Mouse (Mus musculus) cortical plate, adult 2 months (tissue): ENCODE results near the gene Usp25. TPM values are rescaled to one million over a fixed set of nuclear protein-coding genes. Genes with fewer than 3 reads are reported as not detected.

Experiments
- H3K27ac ChIP-seq: fragments of 200-500 bp; 2 replicates; pipeline ENCODE4 v1.5.1; 2012; ENCODE audit warnings: low read length, control low read depth, inconsistent platforms; ENCODE audit not compliant: insufficient read depth
- H3K4me1 ChIP-seq: fragments of 200-500 bp; 2 replicates; pipeline ENCODE4 v1.6.1; 2011; ENCODE audit warnings: low read length; ENCODE audit not compliant: control insufficient read depth, insufficient read depth
- H3K4me3 ChIP-seq: fragments of 200-500 bp; 2 replicates; pipeline ENCODE4 v1.5.1; 2011; ENCODE audit warnings: mild to moderate bottlenecking, low read length, control low read depth; ENCODE audit not compliant: insufficient read depth
- CTCF ChIP-seq: fragments of 200-500 bp; IDR thresholded peaks from 2 replicates; pipeline ENCODE4 v1.5.1; 2011; ENCODE audit warnings: mild to moderate bottlenecking, control low read depth, low read length; ENCODE audit not compliant: insufficient read depth; ENCODE audit errors: extremely low read depth
- POLR2A ChIP-seq: fragments of 200-500 bp; IDR thresholded peaks from 2 replicates; pipeline ENCODE4 v1.6.1; 2011; ENCODE audit warnings: mild to moderate bottlenecking, low read length, control low read depth; ENCODE audit not compliant: insufficient read depth; ENCODE audit errors: extremely low read depth
- polyA plus RNA-seq: library from polyadenylated mRNA; depleted of rRNA; stranded (reverse); fragments of >200 nt; gene quantifications from 2 replicates; pipeline ENCODE4 v1.2.3, GENCODE M21; 2012

Gene Usp25
- polyA plus RNA-seq, 1 experiment = 19.1 TPM

GRCm38 (mm10) chr16:77034329-77034728 is 20.8 kb downstream of the Usp25 start:
- H3K4me3 ChIP-seq = no peak overlapping the region
- H3K27ac ChIP-seq = no peak overlapping the region
- peaks cover 8% of the 10 kb centered on the region for H3K4me1 ChIP-seq
- TF ChIP-seq CTCF (no peak), POLR2A (no peak)

DNA sequence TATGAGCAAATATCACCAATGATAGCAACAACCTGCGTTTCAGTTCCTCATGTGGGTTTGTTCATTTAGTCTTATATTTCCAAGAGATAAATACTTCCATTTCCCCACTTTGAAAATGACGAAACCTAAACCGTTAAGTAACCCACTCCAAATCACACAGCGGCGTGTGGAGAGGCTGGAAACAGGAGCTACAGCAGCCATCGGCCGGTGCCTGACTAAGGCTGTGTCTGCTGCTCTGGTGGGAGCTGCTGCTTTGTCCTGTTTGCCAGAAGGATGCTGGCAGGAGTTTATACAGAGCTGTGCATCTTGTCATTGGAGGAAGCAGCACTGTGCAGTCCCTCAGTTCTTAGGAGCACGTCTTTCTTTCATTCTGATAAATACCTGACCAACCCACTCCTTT is 21.2 kb downstream of the Usp25 start:
- H3K27ac ChIP-seq = no peak overlapping the region
- H3K4me3 ChIP-seq = no peak overlapping the region
- TF ChIP-seq CTCF (no peak), POLR2A (no peak)
- peaks cover 6% of the 10 kb centered on the region for H3K4me1 ChIP-seq

DNA sequence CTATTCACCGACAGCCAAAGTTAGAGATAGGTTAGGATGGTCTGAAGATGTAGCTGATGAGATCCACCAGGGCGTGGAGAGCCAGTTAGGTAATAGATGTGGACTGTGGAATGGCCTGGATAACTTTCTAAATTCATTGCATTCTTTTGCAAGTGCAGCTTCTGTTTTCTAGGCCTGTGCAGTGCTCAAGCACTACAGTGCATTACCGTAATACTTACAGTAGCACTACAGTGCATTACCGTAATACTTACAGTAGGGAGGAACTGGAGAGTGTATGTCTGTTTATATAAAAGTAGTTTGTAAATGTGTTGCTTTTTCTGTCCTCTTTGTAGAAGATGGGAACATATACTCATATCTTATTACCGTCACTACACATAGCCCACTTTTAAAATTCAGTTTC is 28.1 kb downstream of the Usp25 start:
- no peak overlapping the region for H3K27ac ChIP-seq
- TF ChIP-seq CTCF = no peak
- TF ChIP-seq POLR2A = no peak
- H3K4me1 ChIP-seq = no peaks in the 10 kb centered on the region
- H3K4me3 ChIP-seq = no peak overlapping the region

GRCm38 (mm10) chr16:77043499-77043898 is 30.0 kb downstream of the Usp25 start:
- no peaks in the 10 kb centered on the region for H3K4me1 ChIP-seq
- no peak overlapping the region for H3K27ac ChIP-seq
- H3K4me3 ChIP-seq = no peak overlapping the region
- no peak for TF ChIP-seq POLR2A
- TF ChIP-seq CTCF = no peak

DNA sequence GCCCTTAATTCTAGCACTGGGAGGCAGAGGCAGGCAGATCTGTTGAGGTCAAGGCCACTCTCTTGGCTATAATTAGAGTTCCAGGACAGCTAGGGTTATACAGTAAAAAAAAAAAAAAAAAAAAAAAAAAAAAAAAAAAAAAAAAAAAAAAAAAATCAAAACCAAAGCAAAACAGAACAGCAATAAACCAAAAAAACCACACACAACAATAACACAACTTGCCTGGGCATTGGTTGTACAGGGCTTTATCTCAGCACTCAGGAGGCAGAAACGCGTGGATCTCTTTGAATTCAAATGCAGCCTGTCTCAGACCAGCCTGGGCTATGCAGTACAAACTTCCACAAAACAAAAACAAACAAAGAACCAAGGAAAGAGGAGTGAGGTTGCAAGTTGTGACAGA is 40.7 kb downstream of the Usp25 start:
- Histone ChIP-seq H3K27ac (no peak overlapping the region), H3K4me3 (no peak overlapping the region), H3K4me1 (no peaks in the 10 kb centered on the region)
- no peak for TF ChIP-seq POLR2A
- TF ChIP-seq CTCF = no peak

GRCm38 (mm10) chr16:77055519-77056159 is 42.1 kb downstream of the Usp25 start:
- H3K27ac ChIP-seq = no peak overlapping the region
- H3K4me1 ChIP-seq = no peaks in the 10 kb centered on the region
- no peak overlapping the region for H3K4me3 ChIP-seq
- TF ChIP-seq CTCF (no peak), POLR2A (no peak)

- Histone ChIP-seq H3K27ac (no peak overlapping the region), H3K4me3 (no peak overlapping the region), H3K4me1 (no peaks in the 10 kb centered on the region)
- TF ChIP-seq CTCF = no peak
- no peak for TF ChIP-seq POLR2A
Measured at GRCm38 (mm10) chr16:77056160-77056520, 42.6 kb downstream of the Usp25 start.

DNA sequence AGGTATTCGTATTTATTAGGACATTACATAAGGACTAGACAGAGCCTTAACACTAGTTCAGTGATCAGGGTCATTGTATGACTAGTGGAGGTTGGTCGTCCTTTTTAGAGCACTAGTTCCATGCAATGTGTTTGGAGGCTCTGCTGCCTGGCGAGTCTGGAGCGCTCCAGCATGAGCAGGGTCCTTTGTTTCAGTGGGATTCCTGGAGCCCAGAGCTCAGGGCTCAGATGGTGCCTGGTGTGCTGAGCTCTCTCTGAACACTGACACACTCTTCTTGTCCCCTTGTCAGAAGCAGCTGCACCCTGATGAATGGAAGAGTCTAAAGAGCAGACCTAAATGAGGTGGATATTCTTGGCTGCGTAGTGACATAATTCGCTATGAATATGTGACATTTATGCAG is 45.1 kb downstream of the Usp25 start:
- no peak overlapping the region for H3K4me3 ChIP-seq
- H3K27ac ChIP-seq = peak overlapping the region; percentile 25; the same call in 1 of the 2 replicates
- H3K4me1 ChIP-seq = no peaks in the 10 kb centered on the region
- TF ChIP-seq CTCF (no peak), POLR2A (no peak)

DNA sequence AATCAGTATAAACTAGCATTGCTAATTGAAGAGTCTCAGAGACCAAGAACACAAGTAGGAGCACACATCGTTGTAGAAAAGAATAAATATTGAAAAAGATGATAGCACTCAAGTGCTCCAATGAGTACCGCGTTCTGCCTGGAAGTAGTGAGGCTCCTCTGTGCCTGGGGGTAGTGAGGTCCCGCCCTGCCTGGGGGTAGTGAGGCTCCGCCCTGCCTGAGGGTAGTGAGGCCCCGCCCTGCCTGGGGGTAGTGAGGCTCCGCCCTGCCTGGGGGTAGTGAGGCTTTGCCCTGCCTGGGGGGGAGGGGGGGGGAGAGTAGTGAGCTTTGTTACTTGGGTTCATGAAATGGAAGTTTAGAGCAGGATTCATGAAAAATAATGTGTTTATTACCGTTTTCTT is 46.7 kb downstream of the Usp25 start:
- TF ChIP-seq POLR2A (no peak), CTCF (no peak)
- H3K27ac ChIP-seq = no peak overlapping the region
- H3K4me3 ChIP-seq = no peak overlapping the region
- no peaks in the 10 kb centered on the region for H3K4me1 ChIP-seq

DNA sequence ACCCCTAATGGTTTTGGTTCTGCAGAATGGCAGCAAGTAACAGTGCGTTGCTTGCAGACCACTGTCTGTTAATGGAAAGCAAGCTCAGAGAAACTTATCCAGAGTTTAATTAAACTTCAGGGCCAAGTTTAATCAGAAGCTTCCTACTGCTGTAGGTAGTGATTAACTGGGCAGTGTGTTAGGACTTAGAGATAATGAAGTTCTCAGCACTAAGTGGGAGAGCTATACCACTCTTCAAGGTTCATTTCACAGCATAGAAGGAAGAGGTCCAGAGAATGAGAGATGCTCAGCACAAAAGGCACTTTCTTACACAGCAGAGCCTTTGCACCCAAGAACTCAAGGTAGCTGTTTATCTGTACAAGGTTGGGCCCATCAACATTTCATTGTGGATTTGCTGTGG is 50.4 kb downstream of the Usp25 start:
- no peak overlapping the region for H3K27ac ChIP-seq
- TF ChIP-seq POLR2A = no peak
- TF ChIP-seq CTCF = no peak
- no peaks in the 10 kb centered on the region for H3K4me1 ChIP-seq
- no peak overlapping the region for H3K4me3 ChIP-seq
